Mouse (Mus musculus) limb, embryonic 14.5 days (tissue): ENCODE measurements around the gene Sbds. TPM values are rescaled to one million over a fixed set of nuclear protein-coding genes. Genes with fewer than 3 reads are reported as not detected.

Source experiments
- ATAC-seq: fragments of 200-750 bp; cut with Nextera tagmentation; 2 replicates; pipeline ENCODE4 v1.8.0; 2017; ENCODE audit warnings: low read depth, moderate number of reproducible peaks, moderate TSS enrichment; ENCODE audit not compliant: low FRiP score
- DNase-seq: peaks from one replicate; pipeline ENCODE4 v3.0.0-alpha.2; 2015; ENCODE audit warnings: low spot score
- H3K27ac ChIP-seq: fragments of 300-500 bp; sonication (generic); replicated peaks from 2 replicates; pipeline ENCODE4 v1.5.1; 2014; ENCODE audit warnings: low read depth, mild to moderate bottlenecking, low read length, moderate library complexity, mixed read lengths
- H3K27me3 ChIP-seq: fragments of 300-500 bp; sonication (generic); 2 replicates; pipeline ENCODE4 v1.6.1; 2014; ENCODE audit warnings: low read length, mixed read lengths; ENCODE audit not compliant: control insufficient read depth, insufficient read depth
- H3K36me3 ChIP-seq: fragments of 300-500 bp; sonication (generic); 2 replicates; pipeline ENCODE4 v1.6.1; 2014; ENCODE audit warnings: mild to moderate bottlenecking, low read length, moderate library complexity, mixed read lengths; ENCODE audit not compliant: control insufficient read depth, insufficient read depth
- H3K4me1 ChIP-seq: fragments of 300-500 bp; sonication (generic); 2 replicates; pipeline ENCODE4 v1.6.1; 2014; ENCODE audit warnings: antibody characterized with exemption, low read length, mixed read lengths; ENCODE audit not compliant: control insufficient read depth, insufficient read depth
- H3K4me2 ChIP-seq: fragments of 300-500 bp; sonication (generic); replicated peaks from 2 replicates; pipeline ENCODE4 v1.6.1; 2014; ENCODE audit warnings: low read depth, mild to moderate bottlenecking, low read length, moderate library complexity; ENCODE audit not compliant: severe bottlenecking
- H3K4me3 ChIP-seq: fragments of 300-500 bp; sonication (generic); replicated peaks from 2 replicates; pipeline ENCODE4 v1.5.1; 2014; ENCODE audit warnings: low read length
- H3K9ac ChIP-seq: fragments of 300-500 bp; sonication (generic); 2 replicates; pipeline ENCODE4 v1.6.1; 2014; ENCODE audit warnings: mild to moderate bottlenecking, low read depth, low read length, moderate library complexity; ENCODE audit not compliant: severe bottlenecking
- H3K9me3 ChIP-seq: fragments of 300-500 bp; sonication (generic); 2 replicates; pipeline ENCODE4 v1.6.1; 2016; ENCODE audit warnings: low read length; ENCODE audit not compliant: control insufficient read depth
- POLR2A ChIP-seq: fragments of 200-500 bp; IDR thresholded peaks from 2 replicates; pipeline ENCODE4 v1.8.0; 2012; ENCODE audit warnings: inconsistent platforms, mild to moderate bottlenecking, moderate library complexity, borderline replicate concordance; ENCODE audit not compliant: insufficient read depth, insufficient read length; ENCODE audit errors: extremely low read depth
- WGBS: fragments of 180-500 bp; shearing (Covaris S2); extraction: QIAGEN DNeasy Blood & Tissue Kit; methylation state at CpG from one replicate; pipeline ENCODE4 v1.1.7; 2014; 5-methylcytosine and 5-hydroxymethylcytosine counted together
- polyA plus RNA-seq, 2 experiments: library from polyadenylated mRNA; depleted of rRNA in 1 of 2; stranded (reverse) in 1 of 2; unstranded in 1 of 2; fragments of >200 nt; fragmentation: Nextera tagmentation in 1 of 2; extraction: Ambion mirVana in 1 of 2; gene quantifications; 2 replicates each; pipeline versions ENCODE4 v1.2.1 to v1.2.3; 2012 to 2014

The Sbds gene
- polyA plus RNA-seq (2012; rRNA removed) (31.3 and 51.9 TPM in 2 replicates), polyA plus RNA-seq (2014; fragmentation: Nextera tagmentation; extraction: Ambion mirVana) (48.2 and 50.8 TPM in 2 replicates)

DNA sequence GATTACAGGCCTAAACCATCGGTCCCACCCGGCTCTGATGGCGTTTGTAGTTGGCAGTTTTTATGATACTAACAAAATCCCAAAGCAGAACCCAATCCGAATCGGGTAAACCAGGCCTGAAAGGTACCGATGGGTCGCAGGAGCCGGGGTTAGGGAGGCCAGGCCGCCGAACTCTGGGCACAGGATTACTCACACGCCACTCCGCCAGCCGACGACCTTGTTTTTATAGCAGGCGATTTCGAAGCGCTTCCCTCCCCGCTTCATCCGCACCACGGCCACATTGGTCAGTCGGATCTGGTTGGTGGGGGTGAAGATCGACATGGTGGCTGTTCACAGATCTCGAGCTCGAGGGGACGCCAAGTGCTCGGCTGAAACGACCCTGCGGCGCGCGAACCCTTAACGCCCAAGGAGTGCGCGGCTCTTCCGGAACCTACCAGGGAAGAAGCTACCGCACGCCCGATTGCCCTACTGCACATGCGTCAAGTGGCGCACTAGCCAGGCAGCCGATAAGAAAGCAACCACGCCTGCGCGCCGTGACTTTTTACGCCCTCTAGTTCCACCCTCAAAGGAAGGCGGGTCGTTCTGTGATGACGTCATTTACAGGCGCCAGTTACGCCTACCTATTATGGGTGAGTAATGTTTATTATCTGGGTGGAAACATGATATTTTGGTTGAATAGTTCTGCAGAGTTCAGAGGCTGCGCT lies at the start of gene Sbds, which contains the start of gene Tyw1:
Gene Sbds (minus strand): TSS at position 514 of the 704 bp plus-strand sequence.
Gene Tyw1 (plus strand): TSS at position 603 of the 704 bp plus-strand sequence.
- Histone ChIP-seq H3K36me3 (peaks cover 36% of the 10 kb centered on the region), H3K9ac (peak within 1 kb of the TSS; percentile 72), H3K9me3 (no peaks in the 10 kb centered on the region), H3K27me3 (no peaks in the 10 kb centered on the region), H3K4me3 (peak within 1 kb of the TSS; percentile 75), H3K27ac (peak within 1 kb of the TSS; percentile 71), H3K4me2 (peak within 1 kb of the TSS; percentile 63), H3K4me1 (peaks cover 9% of the 10 kb centered on the region)
- under 1% methylated on average over 52 of the region's 52 CpGs for WGBS
- DNase-seq (peak; percentile 100), ATAC-seq (peak; percentile 89)
- peak; percentile 45; the same call in 1 of the 2 replicates for TF ChIP-seq POLR2A

- TF ChIP-seq POLR2A, result no peak
- H3K4me3 ChIP-seq, result no peak overlapping the region
- no peak overlapping the region for H3K27ac ChIP-seq
- peaks cover 23% of the 10 kb centered on the region for H3K36me3 ChIP-seq
- no peak for DNase-seq
- ATAC-seq, result no peak
- no peak overlapping the region for H3K4me2 ChIP-seq
- no peaks in the 10 kb centered on the region for H3K9me3 ChIP-seq
- H3K27me3 ChIP-seq, result no peaks in the 10 kb centered on the region
- H3K4me1 ChIP-seq, result no peaks in the 10 kb centered on the region
- WGBS, result 89% methylated on average over 6 of the region's 6 CpGs
- no peak overlapping the region for H3K9ac ChIP-seq
Measured at GRCm38 (mm10) chr5:130303611-130304010, 48.3 kb upstream of the Sbds start.

GRCm38 (mm10) chr5:130299526-130299925 lies 44.2 kb upstream of the Sbds start:
- WGBS, result 90% methylated on average over 8 of the region's 8 CpGs
- H3K36me3 ChIP-seq, result peaks cover 43% of the 10 kb centered on the region

DNA sequence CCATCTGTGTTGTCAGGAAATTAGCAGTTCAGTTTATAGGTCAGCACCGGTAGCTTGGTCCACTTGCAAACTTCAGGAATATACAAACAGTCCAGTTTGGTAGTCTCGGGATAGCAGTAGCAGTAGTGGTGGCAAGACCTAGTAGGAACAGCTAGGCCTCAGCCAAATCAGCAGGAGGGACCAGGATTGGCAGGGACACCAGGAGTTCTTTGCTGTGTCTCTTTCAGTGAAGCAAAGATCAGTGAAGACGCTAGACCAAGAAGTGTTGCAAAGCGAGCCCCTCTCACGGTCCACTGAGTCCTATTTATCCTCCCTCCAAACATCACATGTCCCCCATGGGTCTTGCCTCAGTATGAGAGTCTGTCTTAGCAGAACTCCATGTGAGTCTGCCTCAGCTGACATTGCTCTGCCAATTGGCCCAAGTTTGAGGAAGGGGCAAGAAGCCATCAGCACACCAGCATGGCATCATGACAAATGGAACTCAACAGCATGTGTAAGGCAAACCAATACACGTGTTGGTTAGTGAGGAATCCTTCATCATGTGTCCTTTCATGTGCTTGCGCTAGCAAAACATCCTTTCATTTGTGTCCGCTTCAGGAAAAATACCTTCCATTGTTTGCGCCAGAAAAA lies 43.6 kb upstream of the Sbds start:
- no peak overlapping the region for H3K27ac ChIP-seq
- no peak for TF ChIP-seq POLR2A
- no peak for DNase-seq
- ATAC-seq, result no peak
- H3K9ac ChIP-seq, result no peak overlapping the region
- peaks cover 40% of the 10 kb centered on the region for H3K36me3 ChIP-seq
- no peak overlapping the region for H3K4me2 ChIP-seq
- no peaks in the 10 kb centered on the region for H3K4me1 ChIP-seq
- WGBS, result 91% methylated on average over 9 of the region's 9 CpGs
- no peak overlapping the region for H3K4me3 ChIP-seq
- no peaks in the 10 kb centered on the region for H3K27me3 ChIP-seq
- no peaks in the 10 kb centered on the region for H3K9me3 ChIP-seq

More at GRCm38 (mm10) chr5:130299526-130299925, 44.2 kb upstream of the Sbds start:
- ATAC-seq (no peak), DNase-seq (no peak)
- H3K9ac ChIP-seq, result no peak overlapping the region
- H3K4me2 ChIP-seq, result no peak overlapping the region
- no peaks in the 10 kb centered on the region for H3K4me1 ChIP-seq
- TF ChIP-seq POLR2A, result no peak
- H3K4me3 ChIP-seq, result no peak overlapping the region
- no peaks in the 10 kb centered on the region for H3K9me3 ChIP-seq
- H3K27ac ChIP-seq, result no peak overlapping the region
- H3K27me3 ChIP-seq, result no peaks in the 10 kb centered on the region

- Histone ChIP-seq H3K9ac (no peak overlapping the region), H3K36me3 (peaks cover 53% of the 10 kb centered on the region), H3K4me3 (no peak overlapping the region), H3K4me1 (no peaks in the 10 kb centered on the region), H3K27me3 (no peaks in the 10 kb centered on the region), H3K9me3 (no peaks in the 10 kb centered on the region), H3K27ac (no peak overlapping the region), H3K4me2 (no peak overlapping the region)
- ATAC-seq, result no peak
- no peak for DNase-seq
- 90% methylated on average over 5 of the region's 5 CpGs for WGBS
- TF ChIP-seq POLR2A, result no peak
Measured at GRCm38 (mm10) chr5:130296071-130296470, 40.7 kb upstream of the Sbds start.
